Mouse (Mus musculus) C2C12 (cell line): ENCODE measurements around the gene Lbhd1. TPM values are rescaled to one million over a fixed set of nuclear protein-coding genes. Genes with fewer than 3 reads are reported as not detected.

Source experiments
- H3K27me3 ChIP-seq: one replicate; pipeline ENCODE4 v1.6.1; 2011; ENCODE audit not compliant: control insufficient read depth, insufficient read depth, insufficient read length
- H3K36me3 ChIP-seq: one replicate; pipeline ENCODE4 v1.6.1; 2011; ENCODE audit not compliant: control insufficient read depth, insufficient read depth
- H3K4me3 ChIP-seq: one replicate; pipeline ENCODE4 v1.5.1; 2011; ENCODE audit warnings: mild to moderate bottlenecking, control low read depth; ENCODE audit not compliant: poor library complexity, insufficient read depth, severe bottlenecking
- H3K79me2 ChIP-seq: one replicate; pipeline ENCODE4 v1.6.1; 2011; ENCODE audit not compliant: control insufficient read depth, insufficient read depth
- H3K79me3 ChIP-seq: one replicate; pipeline ENCODE4 v1.6.1; 2011; ENCODE audit warnings: low read depth, control low read depth
- H3ac ChIP-seq: one replicate; pipeline ENCODE3; 2011; ENCODE audit warnings: low read depth; ENCODE audit not compliant: control insufficient read depth, insufficient read length
- CEBPB ChIP-seq: IDR thresholded peaks from one replicate; pipeline ENCODE4 v1.6.1; 2011; ENCODE audit warnings: low read depth, mild to moderate bottlenecking, control low read depth, moderate library complexity
- CTCF ChIP-seq: IDR thresholded peaks from one replicate; pipeline ENCODE4 v1.5.1; 2011; ENCODE audit not compliant: control insufficient read depth, insufficient read depth, insufficient read length
- FOSL1 ChIP-seq: IDR thresholded peaks from one replicate; pipeline ENCODE4 v1.8.0; 2011; ENCODE audit warnings: mild to moderate bottlenecking, low read length; ENCODE audit not compliant: poor library complexity, insufficient read depth, severe bottlenecking
- MAX ChIP-seq: IDR thresholded peaks from one replicate; pipeline ENCODE4 v1.6.1; 2011; ENCODE audit warnings: mild to moderate bottlenecking, control low read depth
- MYOD1 ChIP-seq: IDR thresholded peaks from one replicate; pipeline ENCODE4 v1.6.1; 2011; ENCODE audit warnings: low read depth; ENCODE audit not compliant: control insufficient read depth, insufficient read length
- MYOG ChIP-seq: IDR thresholded peaks from one replicate; pipeline ENCODE4 v1.6.1; 2011; ENCODE audit not compliant: control insufficient read depth, insufficient read length; ENCODE audit errors: extremely low read depth
- USF1 ChIP-seq: IDR thresholded peaks from one replicate; pipeline ENCODE4 v1.6.1; 2011; ENCODE audit warnings: low read depth, mild to moderate bottlenecking, control low read depth, moderate library complexity
- polyA plus RNA-seq: library from polyadenylated mRNA; unstranded; fragments of >200 nt; fragmentation: generic; extraction: Trizol; gene quantifications from one replicate; pipeline ENCODE4 v1.2.1, GENCODE M21; 2012; ENCODE audit warnings: missing spikeins

Gene Lbhd1
- polyA plus RNA-seq, 1 experiment = 8.6 TPM

GRCm38 (mm10) chr19:8839908-8840791, 43.4 kb upstream of the Lbhd1 start:
- Histone ChIP-seq H3ac (no peak overlapping the region), H3K79me3 (no peaks in the 10 kb centered on the region), H3K27me3 (no peaks in the 10 kb centered on the region), H3K79me2 (no peaks in the 10 kb centered on the region), H3K4me3 (no peak overlapping the region), H3K36me3 (peaks cover 58% of the 10 kb centered on the region)
- TF ChIP-seq MYOD1 (no peak), MYOG (no peak), CTCF (no peak), MAX (no peak), CEBPB (no peak), USF1 (no peak), FOSL1 (no peak)

GRCm38 (mm10) chr19:8841012-8841411, 42.5 kb upstream of the Lbhd1 start:
- Histone ChIP-seq H3ac (no peak overlapping the region), H3K79me2 (no peaks in the 10 kb centered on the region), H3K27me3 (no peaks in the 10 kb centered on the region), H3K4me3 (no peak overlapping the region), H3K36me3 (peaks cover 58% of the 10 kb centered on the region), H3K79me3 (no peaks in the 10 kb centered on the region)
- TF ChIP-seq MYOD1 = no peak

DNA sequence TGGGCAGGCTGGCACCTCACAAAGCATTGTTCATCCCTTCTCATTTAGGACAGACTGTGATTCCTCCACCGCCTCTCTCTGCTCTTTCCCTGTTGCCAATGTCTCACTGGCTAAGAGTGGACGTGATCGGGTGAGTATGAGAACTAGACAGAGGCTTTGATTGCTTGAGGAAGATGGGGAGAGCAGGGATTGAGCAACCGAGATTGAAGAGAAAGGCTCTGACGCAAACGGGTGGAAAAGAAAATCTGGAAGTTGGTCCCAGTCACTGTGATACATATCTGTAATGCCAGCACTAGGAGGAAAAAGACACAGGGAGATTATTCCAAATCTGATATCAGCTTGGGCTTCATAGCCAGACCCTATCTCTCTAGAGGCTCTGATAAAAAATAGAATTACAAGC, 40.6 kb upstream of the Lbhd1 start:
- TF ChIP-seq CTCF (no peak), USF1 (no peak), CEBPB (no peak), MAX (no peak), MYOD1 (no peak), FOSL1 (no peak), MYOG (no peak)
- H3ac ChIP-seq = no peak overlapping the region

GRCm38 (mm10) chr19:8844371-8845129, 39.0 kb upstream of the Lbhd1 start:
- H3K27me3 ChIP-seq = no peaks in the 10 kb centered on the region
- no peaks in the 10 kb centered on the region for H3K79me2 ChIP-seq
- no peaks in the 10 kb centered on the region for H3K79me3 ChIP-seq
- no peak overlapping the region for H3K4me3 ChIP-seq
- no peak for TF ChIP-seq MYOD1
- no peak for TF ChIP-seq MAX
- no peak for TF ChIP-seq USF1
- TF ChIP-seq FOSL1 = no peak
- TF ChIP-seq CEBPB = peak; percentile 15
- TF ChIP-seq CTCF = no peak
- H3ac ChIP-seq = no peak overlapping the region
- peaks cover 64% of the 10 kb centered on the region for H3K36me3 ChIP-seq

More for the DNA sequence above, 40.6 kb upstream of the Lbhd1 start:
- Histone ChIP-seq H3K36me3 (peaks cover 66% of the 10 kb centered on the region), H3K79me3 (no peaks in the 10 kb centered on the region), H3K79me2 (no peaks in the 10 kb centered on the region), H3K4me3 (no peak overlapping the region), H3K27me3 (no peaks in the 10 kb centered on the region)

DNA sequence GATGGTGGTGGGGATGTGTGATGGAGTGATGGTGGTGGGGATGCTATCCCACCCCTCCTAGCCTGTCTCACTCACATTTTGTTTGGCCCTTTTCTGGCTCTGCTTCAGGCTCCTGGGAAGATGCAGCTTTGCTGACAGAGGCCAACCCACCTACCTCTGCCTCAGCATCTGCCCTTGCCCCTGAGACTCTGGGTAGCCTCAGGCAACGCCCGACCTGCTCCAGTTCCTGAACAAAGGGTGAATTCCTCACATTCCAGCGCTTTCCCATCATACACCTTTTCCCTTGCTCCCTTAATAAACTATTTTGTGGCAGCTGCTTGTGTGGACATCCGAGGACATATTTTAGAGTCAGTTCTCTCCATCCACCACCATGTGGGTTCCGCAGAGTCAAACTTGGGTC, 35.2 kb upstream of the Lbhd1 start:
- no peak for TF ChIP-seq MYOD1
- peaks cover 37% of the 10 kb centered on the region for H3K36me3 ChIP-seq
- no peaks in the 10 kb centered on the region for H3K79me3 ChIP-seq
- H3K27me3 ChIP-seq = no peaks in the 10 kb centered on the region
- no peak overlapping the region for H3K4me3 ChIP-seq
- no peak overlapping the region for H3ac ChIP-seq
- no peaks in the 10 kb centered on the region for H3K79me2 ChIP-seq

DNA sequence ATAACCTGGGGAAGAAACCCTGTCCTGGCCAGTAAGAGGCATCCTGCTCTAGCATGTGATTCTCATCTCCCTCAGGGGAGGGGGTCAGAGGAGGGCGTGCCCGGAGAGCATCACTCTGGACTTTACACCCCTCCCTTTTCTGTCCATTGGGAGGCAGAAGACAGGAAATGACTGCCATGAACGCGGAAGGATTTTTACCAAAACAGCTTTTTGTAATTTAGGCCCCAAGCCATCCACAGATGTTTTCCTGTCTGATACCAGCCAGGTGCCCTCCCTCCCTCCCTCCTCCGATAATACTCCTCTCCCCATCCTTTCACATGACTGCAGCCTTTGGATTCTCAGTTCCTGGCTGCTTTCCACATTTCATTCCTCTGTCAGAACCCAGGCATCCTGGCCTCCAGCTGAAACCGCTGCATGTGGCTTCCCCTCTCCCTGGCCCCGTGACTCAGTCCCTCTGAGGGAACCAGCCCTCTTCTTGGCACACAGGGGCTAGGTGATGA, 33.1 kb upstream of the Lbhd1 start, which contains the start of gene Lrrn4cl:
TSS of gene Lrrn4cl (plus strand) at position 367 of the 500 bp plus-strand sequence.
- Histone ChIP-seq H3K36me3 (peaks cover 31% of the 10 kb centered on the region), H3K27me3 (no peaks in the 10 kb centered on the region), H3K4me3 (no peak within 1 kb of the TSS), H3ac (no peak within 1 kb of the TSS), H3K79me3 (no peaks in the 10 kb centered on the region), H3K79me2 (no peaks in the 10 kb centered on the region)
- no peak for TF ChIP-seq MYOD1
- TF ChIP-seq FOSL1 = no peak
- peak; percentile 43 for TF ChIP-seq USF1
